Mouse (Mus musculus) brain, embryonic 14.5 days (tissue): ENCODE measurements at regions not wholly inside any gene's neighbourhood (a gene's known extent, or its start where the extent isn't known, plus 50 kb on each side); places are given as distances from the start of the nearest gene placed in this dataset.

Source experiments
- DNase-seq: peaks from one replicate; pipeline ENCODE4 v3.0.0-alpha.2; 2011; ENCODE audit warnings: low read depth
- CTCF ChIP-seq: fragments of 200-500 bp; IDR thresholded peaks from 2 replicates; pipeline ENCODE4 v1.5.1; 2012; ENCODE audit warnings: inconsistent platforms, mild to moderate bottlenecking, moderate library complexity, borderline replicate concordance; ENCODE audit not compliant: insufficient read depth, insufficient read length; ENCODE audit errors: extremely low read depth
- POLR2A ChIP-seq: fragments of 200-500 bp; IDR thresholded peaks from 2 replicates; pipeline ENCODE4 v1.6.1; 2012; ENCODE audit warnings: mild to moderate bottlenecking, inconsistent platforms, borderline replicate concordance; ENCODE audit not compliant: poor library complexity, insufficient read depth, insufficient read length, severe bottlenecking; ENCODE audit errors: extremely low read depth

DNA sequence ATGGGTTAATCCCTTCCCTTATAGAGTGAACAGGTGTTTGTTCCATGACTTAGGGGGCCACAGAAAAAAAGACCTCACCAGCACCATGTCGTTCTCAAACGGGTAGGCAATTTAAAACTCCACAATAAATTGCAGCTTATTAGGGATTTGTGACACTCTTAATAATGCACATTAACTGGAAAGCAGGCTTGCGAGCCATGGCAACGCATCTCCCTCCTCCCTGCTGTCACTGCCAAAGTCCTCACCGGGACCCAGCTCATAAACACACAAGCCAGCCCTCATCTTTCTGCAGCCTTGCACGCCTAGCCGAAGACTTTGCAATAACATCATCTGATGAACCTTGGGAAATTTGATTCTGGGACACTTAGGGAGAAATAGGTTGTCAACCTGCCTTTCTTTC is 152.3 kb upstream of the Dio3 start:
- DNase-seq = peak; percentile 70
- no peak for TF ChIP-seq POLR2A
- TF ChIP-seq CTCF = no peak

GRCm38 (mm10) chr12:110145379-110145778 is 133.5 kb upstream of the Dio3 start:
- DNase-seq = no peak
- no peak for TF ChIP-seq POLR2A

DNA sequence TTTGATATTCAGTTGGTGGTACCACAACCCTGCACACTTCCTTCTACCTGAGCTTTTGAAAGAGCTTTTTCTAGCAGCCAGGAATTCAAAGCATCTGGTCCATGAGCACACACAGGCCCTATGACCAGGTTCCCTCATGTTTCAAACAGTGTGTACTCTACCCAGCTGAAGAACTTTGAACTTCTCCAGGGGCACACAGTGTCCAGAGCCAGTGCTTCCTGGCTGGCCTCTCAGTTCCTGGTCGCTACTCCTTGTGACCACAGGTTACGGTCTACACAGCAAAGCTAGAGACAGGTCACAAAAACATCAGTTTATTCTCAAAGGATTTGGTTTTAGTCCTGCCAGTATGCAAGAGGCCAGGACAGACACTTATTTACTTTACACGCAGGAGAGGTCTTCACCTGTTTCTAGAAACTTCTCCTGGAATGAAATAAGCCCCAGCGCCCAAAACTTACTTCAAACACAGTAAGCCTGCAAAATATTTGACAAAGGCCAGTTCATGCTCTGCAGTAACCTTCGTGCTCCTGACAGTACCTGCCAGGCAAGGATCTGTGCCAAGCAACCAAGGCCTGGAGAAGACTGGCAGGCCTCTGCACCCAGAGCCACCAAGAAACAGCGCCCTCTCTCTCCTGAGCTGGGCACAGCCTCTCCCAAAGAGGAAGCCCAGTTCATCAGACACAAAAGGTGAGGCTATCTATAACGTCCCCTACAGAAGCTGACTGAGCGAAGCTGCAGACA is 124.5 kb upstream of the Dio3 start:
- TF ChIP-seq CTCF (no peak), POLR2A (no peak)

DNA sequence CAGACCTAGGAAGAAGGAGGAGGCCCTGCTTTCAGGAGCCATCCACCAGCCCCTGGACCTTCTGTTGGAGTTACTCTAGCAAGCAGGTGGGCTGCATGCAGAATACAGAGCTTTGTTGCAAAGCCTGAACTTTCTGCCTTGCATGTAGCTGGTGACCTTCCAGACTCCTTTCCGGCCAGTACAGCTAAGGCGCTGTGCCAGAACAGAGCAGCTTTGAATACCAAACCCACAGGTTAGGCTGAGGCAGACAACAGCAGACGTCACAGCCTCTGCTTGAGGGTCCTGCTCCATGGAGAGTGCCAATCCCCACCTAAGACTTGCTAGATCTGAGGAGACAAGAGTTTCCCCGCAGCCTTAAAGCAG is 123.9 kb upstream of the Dio3 start:
- no peak for TF ChIP-seq POLR2A
- no peak for DNase-seq

More for the DNA sequence above, 124.5 kb upstream of the Dio3 start:
- DNase-seq = no peak

- TF ChIP-seq CTCF (no peak), POLR2A (no peak)
- DNase-seq = no peak
These were observed 122.4 kb upstream of the Dio3 start for GRCm38 (mm10) chr12:110156441-110156840.

DNA sequence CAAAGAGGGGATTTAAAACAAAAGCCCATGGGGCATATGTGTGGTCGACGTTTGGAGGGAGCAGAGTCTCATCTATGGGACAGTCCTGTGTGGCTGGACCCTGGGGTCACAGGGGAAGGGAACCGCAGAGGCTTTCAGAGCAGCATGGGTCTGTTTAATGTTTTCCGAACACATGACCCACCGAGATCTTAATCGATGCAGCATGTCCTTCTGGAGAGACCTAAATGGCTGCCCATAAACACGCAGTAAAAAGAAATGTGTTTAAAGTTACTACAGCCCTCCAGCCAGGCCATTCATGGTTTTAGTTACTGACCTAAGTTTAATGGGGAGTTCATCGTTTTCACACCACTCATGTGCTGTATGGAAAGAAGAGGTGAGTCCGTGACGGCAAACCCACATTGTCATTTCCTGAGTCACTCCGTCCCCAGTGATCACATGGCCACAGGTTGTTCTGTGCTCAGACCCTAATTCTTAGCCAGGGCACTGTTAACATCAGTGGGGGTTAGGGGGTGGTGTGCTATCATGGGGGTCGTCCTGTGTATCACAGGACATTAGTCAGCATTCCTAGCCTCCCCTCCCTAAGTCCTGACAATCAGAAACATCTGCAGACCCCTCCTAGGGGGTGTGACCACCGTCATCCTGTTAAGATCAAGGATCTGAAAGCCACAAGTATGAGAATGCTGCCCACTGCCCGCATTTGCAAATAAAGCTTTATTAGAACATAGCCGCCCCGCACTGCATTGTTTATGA is 120.7 kb upstream of the Dio3 start:
- TF ChIP-seq POLR2A (no peak), CTCF (no peak)
- no peak for DNase-seq

GRCm38 (mm10) chr12:110161306-110161705 is 117.6 kb upstream of the Dio3 start:
- no peak for TF ChIP-seq POLR2A
- TF ChIP-seq CTCF = no peak
- DNase-seq = no peak

GRCm38 (mm10) chr12:110165462-110165861 is 113.4 kb upstream of the Dio3 start:
- no peak for DNase-seq
- TF ChIP-seq CTCF (no peak), POLR2A (no peak)

- no peak for DNase-seq
- TF ChIP-seq CTCF (no peak), POLR2A (no peak)
These were observed 110.5 kb upstream of the Dio3 start for GRCm38 (mm10) chr12:110168407-110168806.

GRCm38 (mm10) chr12:110169261-110169660 is 109.6 kb upstream of the Dio3 start:
- TF ChIP-seq CTCF (no peak), POLR2A (no peak)
- DNase-seq = no peak

DNA sequence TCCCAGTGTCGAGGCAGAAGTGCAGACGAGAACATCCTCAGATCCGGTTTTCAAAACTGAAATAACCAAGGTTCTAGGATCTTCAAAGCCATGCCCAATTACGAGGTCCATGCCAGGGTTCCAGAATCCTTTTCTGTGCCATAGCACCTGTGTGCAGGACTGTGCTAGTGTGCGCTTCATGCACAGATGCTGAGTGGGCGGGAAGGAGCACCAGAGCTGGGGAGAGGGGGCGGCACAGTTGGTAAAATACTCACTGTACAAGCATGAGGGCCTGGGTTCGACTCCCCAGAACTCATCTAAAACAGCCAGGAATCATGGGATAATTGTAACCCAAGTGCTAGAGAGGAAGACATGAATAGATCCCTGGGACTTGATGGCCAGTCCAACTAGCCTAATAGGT is 108.4 kb upstream of the Dio3 start:
- DNase-seq = no peak
- TF ChIP-seq CTCF (no peak), POLR2A (no peak)

GRCm38 (mm10) chr12:110177826-110178225 is 101.0 kb upstream of the Dio3 start:
- DNase-seq = no peak
- no peak for TF ChIP-seq CTCF
